Mouse (Mus musculus): ENCODE measurements at regions not wholly inside any gene's neighbourhood (a gene's known extent, or its start where the extent isn't known, plus 50 kb on each side); places are given as distances from the start of the nearest gene placed in this dataset.

GRCm38 (mm10) chr6:4375465-4376037, 129.1 kb upstream of the Col1a2 start:
- TF ChIP-seq ZNF384 (IDR thresholded peaks at IDR 0.05; ENCODE audit: low read depth, low read length) = no peak
- TF ChIP-seq ZC3H11A (IDR thresholded peaks at IDR 0.05; ENCODE audit: borderline replicate concordance, low read depth, low read length) = no peak
